Mouse (Mus musculus) cerebellum, adult 9-11 months (tissue): ENCODE measurements around the gene Frmpd1.

ENCODE experiments used
- DNase-seq: peaks from one replicate; pipeline ENCODE4 v3.0.0; 2022

The Frmpd1 gene

GRCm38 (mm10) chr4:45184521-45185330, at the start of gene Frmpd1:
Gene Frmpd1 (plus strand): TSS chr4:45184875.
- peak; percentile 28 for DNase-seq

DNA sequence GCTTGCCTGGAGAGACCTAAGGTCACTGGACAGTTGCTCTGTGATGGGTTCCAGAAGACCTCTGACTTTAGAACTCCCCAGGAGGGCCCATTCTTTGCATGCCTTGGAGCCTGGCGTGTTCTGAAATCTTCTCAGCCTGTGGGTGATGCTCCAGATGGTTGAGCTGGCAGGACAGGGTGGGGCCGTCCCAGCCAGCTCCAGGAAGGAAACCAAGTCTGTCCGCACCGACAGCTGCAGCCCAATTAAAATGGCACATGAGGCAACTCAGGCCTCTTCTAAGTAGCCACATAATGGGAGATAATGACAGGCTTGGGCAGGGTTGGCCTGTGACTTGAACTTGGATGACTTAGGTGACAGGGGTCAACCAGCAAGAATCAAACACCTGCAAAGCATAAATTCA, 47.0 kb upstream of the Frmpd1 start:
- no peak for DNase-seq

DNA sequence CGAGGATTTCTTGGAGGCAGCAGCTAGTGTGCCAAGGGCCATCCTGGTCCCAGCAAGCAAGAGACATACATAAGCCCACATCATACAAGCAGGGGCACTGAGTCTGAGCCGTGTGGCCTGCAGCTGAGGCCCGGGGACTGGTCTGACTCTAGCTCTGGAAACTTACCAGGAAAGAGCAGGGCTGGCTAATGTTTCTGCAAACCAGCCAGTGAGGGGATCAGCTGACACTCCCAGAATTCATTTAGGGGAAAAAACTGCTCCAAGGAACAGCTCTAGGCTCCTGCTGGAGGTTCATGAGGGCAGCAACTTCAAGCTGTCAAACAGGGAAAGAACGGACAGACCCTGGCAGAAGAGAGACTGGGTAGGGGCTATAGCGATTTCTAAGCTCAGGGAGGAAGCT, 42.8 kb upstream of the Frmpd1 start:
- no peak for DNase-seq

GRCm38 (mm10) chr4:45142411-45142810, 42.3 kb upstream of the Frmpd1 start:
- no peak for DNase-seq

DNA sequence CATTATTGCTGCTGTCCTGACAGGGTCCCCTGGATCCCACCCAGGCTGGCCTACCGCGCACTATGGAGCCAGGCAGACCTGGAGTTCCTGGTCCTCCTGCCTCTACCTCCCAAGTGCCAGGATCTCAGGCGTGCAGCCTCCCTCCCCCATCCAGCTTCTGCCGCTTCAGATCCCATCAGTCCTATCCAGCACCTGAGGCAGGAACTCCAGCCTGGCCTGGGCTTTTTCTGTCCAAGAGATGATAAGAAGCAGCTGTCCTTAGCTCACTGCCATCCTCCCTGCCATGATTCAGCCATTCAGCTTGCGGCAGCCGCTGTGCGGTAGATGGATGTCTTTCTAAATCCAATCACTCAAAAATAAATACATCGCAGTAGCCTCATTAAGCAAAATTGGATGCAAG, 41.7 kb upstream of the Frmpd1 start:
- DNase-seq = no peak

DNA sequence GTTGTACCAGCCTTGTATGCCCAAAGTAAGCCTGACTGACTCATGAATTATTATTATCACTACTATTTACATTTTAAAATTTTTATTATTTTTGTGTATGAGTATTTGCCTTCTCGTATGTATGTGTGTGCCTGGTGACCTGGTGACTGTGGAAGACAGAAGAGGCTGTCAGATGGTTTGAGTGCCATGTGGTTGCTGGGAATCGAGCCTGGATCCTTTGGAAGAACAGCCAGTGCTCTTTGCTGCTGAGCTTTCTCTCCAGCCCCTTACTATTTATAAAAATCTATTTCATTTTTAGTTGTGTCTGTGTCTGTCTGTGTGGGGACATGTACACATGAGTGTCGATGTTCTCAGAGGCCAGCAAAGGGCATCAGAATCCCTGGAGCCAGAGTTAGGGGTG, 28.2 kb upstream of the Frmpd1 start:
- DNase-seq = no peak

DNA sequence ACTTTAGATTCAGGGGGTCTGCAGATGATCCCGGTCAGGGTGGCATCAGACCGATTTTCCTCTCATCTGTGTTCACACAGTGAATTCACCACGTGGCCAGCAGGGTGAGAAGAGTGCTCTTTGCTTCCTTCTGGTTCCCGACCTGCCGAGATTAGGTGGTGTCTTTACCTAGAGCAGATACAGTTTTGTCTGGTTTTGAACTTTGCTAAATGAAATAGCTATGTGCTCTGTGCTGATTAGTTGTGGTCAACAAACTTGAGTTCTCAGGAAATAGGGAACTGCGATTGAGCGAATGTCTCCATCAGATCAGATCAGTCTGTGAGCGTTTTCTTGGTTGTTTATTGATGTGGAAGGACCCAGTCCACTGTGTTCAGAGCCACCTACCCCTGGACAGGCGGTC, 26.1 kb upstream of the Frmpd1 start:
- no peak for DNase-seq

- no peak for DNase-seq
Observed at GRCm38 (mm10) chr4:45160773-45161172, 23.9 kb upstream of the Frmpd1 start.

GRCm38 (mm10) chr4:45163711-45164110, 21.0 kb upstream of the Frmpd1 start:
- DNase-seq = no peak

GRCm38 (mm10) chr4:45165477-45165876, 19.2 kb upstream of the Frmpd1 start:
- DNase-seq = no peak

DNA sequence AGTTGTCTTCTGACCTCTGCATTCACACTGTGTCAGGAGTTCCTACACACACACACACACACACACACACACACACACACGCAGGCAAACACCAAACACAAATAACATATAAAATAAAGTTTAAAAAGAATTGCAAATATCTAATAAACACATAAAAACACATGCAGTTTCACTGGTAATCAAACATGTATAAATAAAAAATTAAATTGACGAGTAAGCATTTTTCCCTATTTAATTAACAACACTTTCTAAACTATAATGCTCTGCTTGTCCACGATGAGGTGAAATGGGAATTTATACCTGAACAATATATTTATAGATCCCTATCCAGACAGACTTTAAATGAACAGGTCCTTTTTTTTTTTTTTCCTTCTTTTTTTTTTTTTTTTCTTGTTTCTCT, 18.7 kb upstream of the Frmpd1 start:
- DNase-seq = no peak

DNA sequence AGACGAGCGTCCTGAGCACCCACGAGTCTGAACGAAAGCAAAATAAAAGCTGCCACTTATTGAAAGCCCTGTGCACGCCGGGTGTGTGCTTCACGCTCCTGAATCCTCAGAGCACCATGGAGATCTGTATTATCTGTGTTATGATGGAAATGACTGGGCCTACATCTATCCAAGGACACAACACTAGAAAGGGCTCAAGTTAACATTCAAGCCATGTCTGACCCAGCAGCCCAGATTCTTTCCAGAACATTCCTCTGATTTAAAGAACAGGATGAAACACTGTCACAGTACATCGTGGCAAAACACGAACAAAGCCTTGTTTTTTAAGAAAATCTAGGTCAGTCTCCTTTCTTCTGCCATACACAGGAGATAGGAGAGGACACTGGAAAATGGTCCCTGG, 13.3 kb upstream of the Frmpd1 start:
- DNase-seq = no peak

GRCm38 (mm10) chr4:45183818-45184520, 706 bp upstream of the Frmpd1 start:
- no peak for DNase-seq

DNA sequence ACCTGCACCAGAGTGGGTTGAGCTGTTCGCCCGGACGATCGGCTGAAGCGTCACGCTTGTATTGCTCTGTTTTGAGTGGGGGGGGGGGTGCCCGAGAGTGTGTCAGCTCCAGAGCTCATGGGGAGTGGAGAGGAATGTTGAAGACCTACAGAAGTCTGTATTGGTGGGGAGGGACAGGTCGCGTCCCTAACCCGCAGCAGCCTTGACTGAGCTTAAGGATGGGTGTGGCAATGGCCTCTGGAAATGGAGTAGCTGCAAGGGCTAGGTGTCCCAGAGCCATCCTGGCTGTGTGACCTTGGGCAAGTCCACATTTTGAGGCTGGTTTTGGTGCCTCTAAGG, 625 bp downstream of the Frmpd1 start:
- DNase-seq = no peak

GRCm38 (mm10) chr4:45198296-45198695, 13.6 kb downstream of the Frmpd1 start:
- DNase-seq = no peak

GRCm38 (mm10) chr4:45203283-45203682, 18.6 kb downstream of the Frmpd1 start:
- DNase-seq = no peak

DNA sequence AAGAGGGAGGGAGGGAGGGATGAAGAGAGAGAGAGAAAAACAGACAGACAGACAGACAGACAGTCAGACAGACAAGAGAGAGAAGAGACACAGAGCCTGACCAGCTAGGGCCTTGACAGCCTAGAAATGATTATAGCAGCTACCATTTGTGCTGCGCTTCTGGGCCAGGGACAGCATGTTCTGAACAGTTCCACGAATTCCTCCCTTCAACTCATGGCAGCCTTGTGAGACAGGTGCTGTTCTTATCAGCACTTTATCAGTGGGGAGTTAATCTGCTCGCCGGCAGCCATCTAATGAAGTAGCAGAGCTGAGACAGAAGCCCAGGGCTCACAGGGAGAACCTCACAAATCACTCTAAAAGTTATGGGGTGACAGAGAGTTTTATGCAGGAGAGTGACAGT, 22.8 kb downstream of the Frmpd1 start:
- no peak for DNase-seq

DNA sequence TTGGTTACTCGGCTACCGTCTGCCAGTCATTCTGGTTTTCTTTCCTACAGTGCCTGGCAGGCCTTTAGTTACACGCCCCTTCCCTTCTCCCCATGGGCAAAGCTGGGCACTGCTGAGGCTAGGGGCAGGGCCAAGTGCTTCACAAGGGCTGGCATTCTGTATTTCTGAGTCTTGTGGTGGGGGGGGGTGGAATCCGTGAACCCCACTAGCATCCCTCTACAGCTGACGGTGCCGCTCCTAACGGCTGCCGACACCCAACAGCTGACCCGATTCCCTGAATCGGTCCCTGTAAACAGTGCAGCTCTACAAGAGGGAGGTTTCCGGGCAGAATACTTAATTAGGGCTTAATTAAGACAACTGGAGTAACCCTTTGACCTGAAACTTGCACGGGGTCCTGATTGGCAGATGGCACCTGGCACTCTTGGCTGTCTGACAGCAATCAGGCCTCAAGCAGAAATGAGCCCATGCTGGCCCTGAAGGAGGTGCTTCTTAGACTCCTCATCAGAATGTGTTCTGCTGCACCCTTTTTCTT, 24.2 kb downstream of the Frmpd1 start:
- DNase-seq = peak; percentile 7

DNA sequence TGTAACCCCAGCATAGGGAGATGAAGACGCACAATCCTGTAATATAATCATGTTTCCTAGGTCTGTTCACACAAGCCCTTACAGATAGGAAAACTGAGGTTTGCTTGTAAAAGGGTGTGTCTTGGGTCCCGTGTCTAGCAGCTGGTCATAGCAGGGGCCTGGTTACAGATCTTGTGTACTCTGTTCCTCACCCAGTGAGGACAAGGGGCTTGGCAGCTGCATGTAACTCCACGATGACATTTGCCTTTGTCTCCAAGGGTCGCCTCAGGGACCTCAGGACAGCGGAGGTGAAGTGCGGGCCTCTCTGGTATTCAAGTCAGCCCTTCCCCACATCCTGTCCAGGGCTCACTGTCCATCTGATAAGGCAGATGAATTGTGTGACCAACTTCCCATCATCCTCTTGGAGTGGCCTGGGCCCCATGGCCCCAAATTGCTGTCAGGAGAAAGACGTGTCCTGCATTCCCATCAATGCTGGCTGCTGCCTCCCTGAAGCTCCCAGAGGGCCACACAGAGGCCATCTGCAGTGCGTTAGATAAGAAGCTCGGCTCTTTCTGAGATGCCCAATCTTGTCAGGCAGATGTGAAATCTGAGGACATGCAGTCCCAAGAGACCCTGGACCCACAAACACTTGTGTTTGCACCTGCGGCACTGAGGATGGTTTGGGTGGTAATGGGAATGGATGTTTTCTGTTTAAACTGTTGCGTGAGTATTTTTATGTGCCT, 27.8 kb downstream of the Frmpd1 start:
- DNase-seq = no peak

DNA sequence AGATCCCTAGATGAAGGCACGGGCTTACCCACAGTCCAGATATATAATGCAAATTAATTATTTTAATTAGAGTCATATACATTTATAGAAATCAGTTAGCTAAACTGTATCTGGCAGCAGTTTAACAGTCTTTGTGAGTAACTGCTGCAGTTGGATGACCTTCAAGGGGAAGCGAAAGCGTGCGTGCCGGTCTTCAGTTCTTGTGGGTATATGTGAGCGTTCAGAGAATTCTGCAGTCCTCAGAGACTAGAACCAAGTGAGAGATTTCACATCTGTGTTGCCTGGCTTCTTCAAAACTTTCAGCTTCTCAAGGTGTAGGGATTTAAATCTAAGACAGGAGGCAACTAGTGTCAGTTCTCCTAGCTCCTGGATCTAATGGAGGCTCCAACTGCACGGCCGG, 35.3 kb downstream of the Frmpd1 start:
- no peak for DNase-seq

- DNase-seq = no peak
Observed at GRCm38 (mm10) chr4:45222395-45222794, 37.7 kb downstream of the Frmpd1 start.

GRCm38 (mm10) chr4:45230263-45230662, 45.6 kb downstream of the Frmpd1 start:
- no peak for DNase-seq

- DNase-seq = no peak
Observed at GRCm38 (mm10) chr4:45238260-45238659, 53.6 kb downstream of the Frmpd1 start.

DNA sequence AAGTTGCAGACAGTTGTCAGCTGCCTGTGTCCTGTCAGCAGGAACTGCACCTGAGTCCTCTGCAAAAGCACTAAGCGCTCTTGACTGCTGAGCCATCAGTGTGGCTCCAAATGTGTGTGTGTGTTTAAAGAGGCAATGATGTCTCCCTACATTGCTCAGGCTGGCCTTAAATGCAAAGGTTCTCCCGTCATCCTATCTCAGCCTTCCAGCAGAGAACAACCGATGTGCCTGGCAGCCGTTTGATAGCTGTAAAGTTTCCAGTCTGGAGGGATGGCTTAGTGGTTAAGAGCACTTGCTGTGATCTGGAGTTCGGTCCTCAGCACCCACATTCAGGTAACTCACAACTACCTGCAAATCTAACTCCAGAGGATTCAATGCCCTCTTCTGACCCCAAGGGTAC, 56.7 kb downstream of the Frmpd1 start:
- no peak for DNase-seq
